Mouse (Mus musculus) heart, adult 2 months (tissue): ENCODE measurements at regions not wholly inside any gene's neighbourhood (a gene's known extent, or its start where the extent isn't known, plus 50 kb on each side); places are given as distances from the start of the nearest gene placed in this dataset.

Experiments
- DNase-seq, 2 experiments: peaks; one replicate each; pipeline ENCODE4 v3.0.0; 2021
- H3K27ac ChIP-seq: fragments of 200-600 bp; 2 replicates; pipeline ENCODE4 v1.8.1; 2022
- H3K27me3 ChIP-seq: fragments of 200-500 bp; 2 replicates; pipeline ENCODE4 v1.6.1; 2012; ENCODE audit warnings: mild to moderate bottlenecking, low read length, inconsistent platforms, mixed read lengths; ENCODE audit not compliant: control insufficient read depth, insufficient read depth
- H3K36me3 ChIP-seq: fragments of 200-500 bp; 2 replicates; pipeline ENCODE4 v1.6.1; 2012; ENCODE audit warnings: low read length, inconsistent platforms; ENCODE audit not compliant: control insufficient read depth, insufficient read depth
- H3K4me1 ChIP-seq: fragments of 200-500 bp; 2 replicates; pipeline ENCODE4 v1.6.1; 2011; ENCODE audit warnings: low read length; ENCODE audit not compliant: control insufficient read depth, insufficient read depth
- H3K4me3 ChIP-seq: fragments of 200-600 bp; 2 replicates; pipeline ENCODE4 v1.8.1; 2022
- H3K79me2 ChIP-seq: fragments of 200-500 bp; replicated peaks from 2 replicates; pipeline ENCODE4 v1.6.1; 2012; ENCODE audit warnings: mild to moderate bottlenecking, inconsistent platforms, low read length, moderate library complexity, mixed read lengths; ENCODE audit not compliant: control insufficient read depth, insufficient read depth
- H3K9ac ChIP-seq: fragments of 200-500 bp; 2 replicates; pipeline ENCODE4 v1.6.1; 2012; ENCODE audit warnings: low read depth, mild to moderate bottlenecking, control low read depth, inconsistent platforms, low read length, mixed read lengths
- CTCF ChIP-seq: fragments of 200-600 bp; IDR thresholded peaks from 2 replicates; pipeline ENCODE4 v1.8.1; 2022; ENCODE audit warnings: antibody characterized with exemption, mild to moderate bottlenecking, moderate library complexity
- EP300 ChIP-seq: fragments of 200-500 bp; IDR thresholded peaks from 2 replicates; pipeline ENCODE4 v1.6.1; 2011; ENCODE audit warnings: low read depth, low read length, control low read depth; ENCODE audit not compliant: insufficient read depth
- POLR2A ChIP-seq: fragments of 200-500 bp; IDR thresholded peaks from 2 replicates; pipeline ENCODE4 v1.6.1; 2011; ENCODE audit warnings: mild to moderate bottlenecking, low read depth, low read length, control low read depth; ENCODE audit not compliant: insufficient read depth
- WGBS: fragments of 180-500 bp; shearing (Covaris S2); methylation state at CpG from one replicate; pipeline ENCODE4 v1.1.7; 2018; 5-methylcytosine and 5-hydroxymethylcytosine counted together
- intact Hi-C: fragments of 180-260 bp; cut with DNase I; formaldehyde crosslinking; loops from one replicate; pipeline ENCODE4 v1.15.1; 2025

- Histone ChIP-seq H3K79me2 (no peaks in the 10 kb centered on the region), H3K27me3 (no peaks in the 10 kb centered on the region), H3K4me1 (no peaks in the 10 kb centered on the region; the same call in 1 of the 2 replicates), H3K36me3 (no peaks in the 10 kb centered on the region), H3K27ac (no peak overlapping the region), H3K4me3 (no peak overlapping the region), H3K9ac (no peak overlapping the region)
- TF ChIP-seq CTCF = no peak
- TF ChIP-seq EP300 = no peak
- 83% methylated on average over 7 of the region's 7 CpGs for WGBS
- no peak for DNase-seq
- intact Hi-C loops = loop anchor here (2.0 kb wide), 2 partner anchors 927 to 951 kb away; no protein-coding TSS in a partner anchor
Observed at GRCm38 (mm10) chr11:45538011-45538410, 313.8 kb upstream of the Clint1 start.

- 22% methylated on average over 4 of the region's 4 CpGs for WGBS
- peak; percentile 59 to 67 for DNase-seq
- H3K9ac ChIP-seq = no peak overlapping the region
- H3K4me1 ChIP-seq = no peaks in the 10 kb centered on the region; the same call in 1 of the 2 replicates
- TF ChIP-seq POLR2A (no peak), CTCF (peak; percentile 86), EP300 (peak; percentile 87)
- no peaks in the 10 kb centered on the region for H3K79me2 ChIP-seq
- H3K36me3 ChIP-seq = no peaks in the 10 kb centered on the region
- H3K27ac ChIP-seq = no peak overlapping the region
- H3K27me3 ChIP-seq = no peaks in the 10 kb centered on the region
- intact Hi-C loops = loop anchor here (2.0 kb wide), 2 partner anchors 929 to 953 kb away; no protein-coding TSS in a partner anchor
- H3K4me3 ChIP-seq = no peak overlapping the region
Observed at GRCm38 (mm10) chr11:45539459-45539858, 312.4 kb upstream of the Clint1 start.

GRCm38 (mm10) chr11:45544531-45544930 is 307.3 kb upstream of the Clint1 start:
- no peaks in the 10 kb centered on the region; the same call in 1 of the 2 replicates for H3K4me1 ChIP-seq
- no peaks in the 10 kb centered on the region for H3K79me2 ChIP-seq
- H3K4me3 ChIP-seq = no peak overlapping the region
- 71% methylated on average over 3 of the region's 3 CpGs for WGBS
- TF ChIP-seq EP300 (no peak), POLR2A (no peak), CTCF (no peak)
- H3K27me3 ChIP-seq = no peaks in the 10 kb centered on the region
- DNase-seq = no peak
- H3K36me3 ChIP-seq = no peaks in the 10 kb centered on the region
- intact Hi-C loops = loop anchor here (5.0 kb wide), 1 partner anchor 527 kb away; no protein-coding TSS in a partner anchor
- no peak overlapping the region for H3K27ac ChIP-seq
- H3K9ac ChIP-seq = no peak overlapping the region

GRCm38 (mm10) chr11:45545896-45546626 is 305.8 kb upstream of the Clint1 start:
- Histone ChIP-seq H3K27me3 (no peaks in the 10 kb centered on the region), H3K36me3 (no peaks in the 10 kb centered on the region), H3K79me2 (no peaks in the 10 kb centered on the region), H3K27ac (no peak overlapping the region), H3K9ac (no peak overlapping the region), H3K4me1 (no peaks in the 10 kb centered on the region; the same call in 1 of the 2 replicates), H3K4me3 (no peak overlapping the region)
- no peak for TF ChIP-seq EP300
- peak in 1 of 2 experiments; percentile 32 for DNase-seq
- intact Hi-C loops = no loop called here
- 63% methylated on average over 11 of the region's 11 CpGs for whole genome bisulfite sequencing

DNA sequence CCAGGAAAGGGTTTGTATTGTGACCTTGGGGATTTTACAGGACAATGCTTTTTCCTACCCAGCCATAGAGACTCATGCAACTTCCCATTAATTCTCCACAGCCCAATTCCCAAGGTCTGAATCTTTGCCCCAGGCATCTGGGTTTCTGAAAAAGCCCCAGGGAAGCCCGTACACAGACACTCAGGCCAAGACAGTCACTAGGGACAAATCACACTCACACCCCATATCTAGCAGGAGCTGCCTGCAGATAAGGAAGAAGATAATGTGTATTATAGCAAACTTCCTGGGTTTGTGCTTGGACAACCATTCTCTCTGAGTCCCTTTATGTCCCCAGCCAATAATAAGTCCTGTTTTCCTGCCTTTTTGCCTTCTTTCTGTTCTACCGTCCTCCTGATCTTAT is 305.0 kb upstream of the Clint1 start:
- Histone ChIP-seq H3K27ac (no peak overlapping the region), H3K27me3 (no peaks in the 10 kb centered on the region), H3K36me3 (no peaks in the 10 kb centered on the region), H3K79me2 (no peaks in the 10 kb centered on the region), H3K9ac (no peak overlapping the region), H3K4me3 (no peak overlapping the region), H3K4me1 (no peaks in the 10 kb centered on the region; the same call in 1 of the 2 replicates)
- TF ChIP-seq CTCF (no peak), POLR2A (no peak), EP300 (no peak)
- no peak for DNase-seq
- WGBS = 20% methylated on average over 2 of the region's 2 CpGs
- intact Hi-C loops = no loop called here

GRCm38 (mm10) chr11:45550376-45550775 is 301.5 kb upstream of the Clint1 start:
- TF ChIP-seq EP300 = no peak
- WGBS = 78% methylated on average over 7 of the region's 7 CpGs
- H3K79me2 ChIP-seq = no peaks in the 10 kb centered on the region
- no peak overlapping the region for H3K27ac ChIP-seq
- H3K36me3 ChIP-seq = no peaks in the 10 kb centered on the region
- H3K27me3 ChIP-seq = no peaks in the 10 kb centered on the region
- no peak overlapping the region for H3K4me3 ChIP-seq
- H3K4me1 ChIP-seq = no peaks in the 10 kb centered on the region; the same call in 1 of the 2 replicates
- intact Hi-C loops = no loop called here
- H3K9ac ChIP-seq = no peak overlapping the region
- DNase-seq = no peak
